Mouse (Mus musculus): Measurements from ENCODE around the gene Cdk6. TPM values are rescaled to one million over a fixed set of nuclear protein-coding genes. Genes with fewer than 3 reads are reported as not detected.
A peak's percentile ranks its signal among the peaks of the same experiment; 100 is the strongest.
"Not testable (repeated sequence)": the region's sequence is repeated elsewhere in the genome, so short reads cannot be mapped to it uniquely, and the experiment has no call there.

Gene Cdk6
- total and polyA plus RNA-seq, 3 experiments: 4.0 to 10.6 (median 8.1) TPM

- Histone ChIP-seq H3K9ac (ENCODE audit: low read depth, low read length) (peak overlapping the region; percentile 99), H3K79me2 (replicated peaks; ENCODE audit: control insufficient read depth, insufficient read depth, low read length) (no peaks in the 10 kb centered on the region), H3K4me1 (ENCODE audit: control insufficient read depth, insufficient read depth, low read length) (no peaks in the 10 kb centered on the region), H3K4me3 (peak overlapping the region; percentile 82), H3K36me3 (ENCODE audit: control insufficient read depth, insufficient read depth, low read length) (no peaks in the 10 kb centered on the region), H3K27me3 (ENCODE audit: control insufficient read depth, insufficient read depth, low read length) (no peaks in the 10 kb centered on the region), H3K27ac (peak overlapping the region; percentile 80)
- under 1% methylated on average over 46 of the region's 46 CpGs for WGBS
- TF ChIP-seq EP300 (IDR thresholded peaks at IDR 0.05; ENCODE audit: insufficient read depth, low read depth, low read length) (no peak), POLR2A (IDR thresholded peaks at IDR 0.05; ENCODE audit: insufficient read depth, low read depth, low read length) (no peak), CTCF (IDR thresholded peaks at IDR 0.05) (no peak)
- intact Hi-C loops (cut with DNase I): loop anchor here (5.0 kb wide), 2 partner anchors 84 to 191 kb away; no protein-coding TSS in a partner anchor
- peak; percentile 64 to 70 for DNase-seq
Observed at GRCm38 (mm10) chr5:3342771-3343565, 1.7 kb downstream of the Cdk6 start.

GRCm38 (mm10) chr5:3343566-3344080, 2.3 kb downstream of the Cdk6 start:
- 1% methylated on average over 37 of the region's 37 CpGs for WGBS
- 0 out of 2 replicates have a peak, but pooled peaks have one; percentile 15 for TF ChIP-seq CTCF (IDR thresholded peaks at IDR 0.05)
- no peak for TF ChIP-seq EP300 (IDR thresholded peaks at IDR 0.05; ENCODE audit: insufficient read depth, low read depth, low read length)
- Histone ChIP-seq H3K4me1 (ENCODE audit: control insufficient read depth, insufficient read depth, low read length) (no peaks in the 10 kb centered on the region), H3K27ac (peak overlapping the region; percentile 80), H3K27me3 (ENCODE audit: control insufficient read depth, insufficient read depth, low read length) (no peaks in the 10 kb centered on the region), H3K36me3 (ENCODE audit: control insufficient read depth, insufficient read depth, low read length) (no peaks in the 10 kb centered on the region), H3K9ac (ENCODE audit: low read depth, low read length) (peak overlapping the region; percentile 99), H3K4me3 (peak overlapping the region; percentile 82), H3K79me2 (replicated peaks; ENCODE audit: control insufficient read depth, insufficient read depth, low read length) (no peaks in the 10 kb centered on the region)
- intact Hi-C loops (cut with DNase I): loop anchor here (1.0 to 5.0 kb wide), 3 partner anchors 84 to 191 kb away; no protein-coding TSS in a partner anchor
- DNase-seq: peak; percentile 81 to 83

DNA sequence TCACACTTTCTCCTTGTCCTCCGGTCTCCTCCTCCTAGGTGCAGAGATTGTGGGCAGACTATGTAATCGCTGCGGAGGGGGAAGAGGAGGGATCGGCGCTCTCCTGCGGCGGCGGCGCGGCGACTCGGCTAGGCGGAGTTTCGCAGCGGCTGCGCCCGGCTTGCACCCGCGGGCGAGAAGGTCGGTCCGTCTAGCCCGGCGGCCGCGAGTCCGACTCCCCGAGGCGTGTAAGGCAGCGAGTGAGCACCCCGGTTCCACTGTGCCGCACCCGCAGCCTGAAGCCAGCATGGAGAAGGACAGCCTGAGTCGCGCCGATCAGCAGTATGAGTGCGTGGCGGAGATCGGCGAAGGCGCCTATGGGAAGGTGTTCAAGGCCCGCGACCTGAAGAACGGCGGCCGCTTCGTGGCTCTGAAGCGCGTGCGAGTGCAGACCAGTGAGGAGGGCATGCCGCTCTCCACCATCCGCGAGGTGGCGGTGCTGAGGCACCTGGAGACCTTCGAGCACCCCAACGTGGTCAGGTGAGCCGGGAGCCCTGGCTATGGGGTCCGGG, 2.9 kb downstream of the Cdk6 start:
- DNase-seq: peak; percentile 89 to 90
- WGBS: under 1% methylated on average over 55 of the region's 58 CpGs
- H3K4me3 ChIP-seq: peak overlapping the region; percentile 82
- no peaks in the 10 kb centered on the region for H3K36me3 ChIP-seq (ENCODE audit: control insufficient read depth, insufficient read depth, low read length)
- H3K4me1 ChIP-seq (ENCODE audit: control insufficient read depth, insufficient read depth, low read length): no peaks in the 10 kb centered on the region
- H3K27ac ChIP-seq: peak overlapping the region; percentile 80
- H3K27me3 ChIP-seq (ENCODE audit: control insufficient read depth, insufficient read depth, low read length): no peaks in the 10 kb centered on the region
- H3K9ac ChIP-seq (ENCODE audit: low read depth, low read length): peak overlapping the region; percentile 99
- intact Hi-C loops (cut with DNase I): loop anchor here (1.0 to 5.0 kb wide), 3 partner anchors 83 to 192 kb away; no protein-coding TSS in a partner anchor
- no peaks in the 10 kb centered on the region for H3K79me2 ChIP-seq (replicated peaks; ENCODE audit: control insufficient read depth, insufficient read depth, low read length)
- TF ChIP-seq CTCF (IDR thresholded peaks at IDR 0.05) (peak; percentile 84), POLR2A (IDR thresholded peaks at IDR 0.05; ENCODE audit: insufficient read depth, low read depth, low read length) (no peak), EP300 (IDR thresholded peaks at IDR 0.05; ENCODE audit: insufficient read depth, low read depth, low read length) (0 out of 2 replicates have a peak, but pooled peaks have one; percentile 36)

- H3K4me1 ChIP-seq (ENCODE audit: control insufficient read depth, insufficient read depth, low read length); H3K36me3 ChIP-seq (ENCODE audit: control insufficient read depth, insufficient read depth, low read length); H3K9ac ChIP-seq (ENCODE audit: low read depth, low read length); intact Hi-C loops (cut with DNase I); H3K4me3 ChIP-seq; H3K27me3 ChIP-seq (ENCODE audit: control insufficient read depth, insufficient read depth, low read length); DNase-seq; H3K79me2 ChIP-seq (replicated peaks; ENCODE audit: control insufficient read depth, insufficient read depth, low read length); H3K27ac ChIP-seq: not testable (repeated sequence)
- WGBS: 58% methylated on average over 4 of the region's 4 CpGs
Observed at GRCm38 (mm10) chr5:3345540-3345939, 4.3 kb downstream of the Cdk6 start.

DNA sequence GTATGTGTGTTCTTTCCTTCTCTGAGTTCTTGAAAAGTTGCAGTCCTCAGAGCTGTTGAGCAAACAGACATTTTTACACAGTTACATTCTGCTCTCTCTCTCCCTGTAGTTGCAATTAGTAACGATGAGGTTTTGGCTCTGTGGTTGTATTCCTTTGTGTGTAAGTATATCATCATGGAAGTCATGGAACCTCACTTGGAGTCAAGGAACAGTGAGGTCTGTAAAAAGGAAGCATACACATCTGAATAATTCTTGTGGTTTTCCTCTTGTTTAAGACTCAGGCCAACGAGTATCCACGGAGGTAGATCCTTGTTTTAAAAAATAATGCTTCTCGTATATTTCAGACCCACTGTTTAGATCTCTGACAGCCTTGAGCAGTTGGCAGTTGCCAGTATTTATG, 8.1 kb downstream of the Cdk6 start:
- H3K27me3 ChIP-seq (ENCODE audit: control insufficient read depth, insufficient read depth, low read length); intact Hi-C loops (cut with DNase I); H3K4me1 ChIP-seq (ENCODE audit: control insufficient read depth, insufficient read depth, low read length); H3K79me2 ChIP-seq (replicated peaks; ENCODE audit: control insufficient read depth, insufficient read depth, low read length); DNase-seq; H3K9ac ChIP-seq (ENCODE audit: low read depth, low read length); H3K27ac ChIP-seq; H3K36me3 ChIP-seq (ENCODE audit: control insufficient read depth, insufficient read depth, low read length); H3K4me3 ChIP-seq: not testable (repeated sequence)
- 82% methylated on average over 4 of the region's 4 CpGs for WGBS

- H3K4me1 ChIP-seq (ENCODE audit: control insufficient read depth, insufficient read depth, low read length); DNase-seq; H3K27me3 ChIP-seq (ENCODE audit: control insufficient read depth, insufficient read depth, low read length); H3K27ac ChIP-seq; H3K79me2 ChIP-seq (replicated peaks; ENCODE audit: control insufficient read depth, insufficient read depth, low read length); intact Hi-C loops (cut with DNase I); H3K4me3 ChIP-seq; H3K9ac ChIP-seq (ENCODE audit: low read depth, low read length); H3K36me3 ChIP-seq (ENCODE audit: control insufficient read depth, insufficient read depth, low read length): not testable (repeated sequence)
- WGBS: 81% methylated on average over 4 of the region's 4 CpGs
Observed at GRCm38 (mm10) chr5:3351836-3352235, 10.6 kb downstream of the Cdk6 start.

Data from heart, adult 2 months (tissue).